Mouse (Mus musculus) kidney, postnatal 14 days (tissue): ENCODE measurements around the gene BC052040.

Experiments used
- DNase-seq: peaks from one replicate; pipeline ENCODE4 v3.0.0; 2022; ENCODE audit warnings: mixed read lengths

BC052040 gene

DNA sequence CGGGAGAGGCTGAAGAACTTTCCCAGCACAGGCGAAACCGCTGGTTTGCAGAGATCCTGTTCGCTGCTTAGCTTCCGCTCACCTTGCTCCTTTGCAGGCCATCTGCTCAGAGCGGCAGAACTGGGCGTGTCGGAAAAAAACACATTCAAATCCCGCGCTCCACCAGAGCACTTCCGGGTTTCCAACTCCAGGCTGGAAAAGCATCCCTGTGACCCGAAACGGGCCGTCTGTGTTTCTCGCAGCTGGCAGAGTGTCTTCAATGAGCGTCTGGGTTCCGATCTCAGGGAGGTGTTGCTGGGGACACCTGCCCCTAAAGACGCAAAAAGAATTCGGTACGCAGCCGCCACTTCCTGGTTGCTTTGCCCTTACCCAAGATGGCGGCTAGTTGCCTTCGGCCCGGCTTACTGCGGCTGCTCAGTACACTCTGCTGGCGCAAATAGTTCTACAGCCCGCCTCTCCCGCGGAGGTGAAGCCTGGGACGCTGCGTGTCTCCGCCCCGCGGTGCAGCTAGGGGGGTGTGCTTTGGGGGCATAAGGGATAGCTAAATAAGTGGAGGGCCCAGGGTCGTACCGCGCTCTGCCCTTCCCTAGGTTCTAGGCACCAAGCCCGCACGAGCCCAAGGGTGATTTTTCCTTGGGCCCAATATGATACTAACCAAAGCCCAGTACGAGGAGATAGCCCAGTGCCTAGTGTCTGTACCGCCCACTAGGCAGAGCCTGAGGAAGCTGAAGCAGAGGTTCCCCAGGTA, at the start of gene BC052040:
Gene BC052040 (plus strand): TSS at position 476 of the 748 bp plus-strand sequence.
- DNase-seq, result peak; percentile 92

DNA sequence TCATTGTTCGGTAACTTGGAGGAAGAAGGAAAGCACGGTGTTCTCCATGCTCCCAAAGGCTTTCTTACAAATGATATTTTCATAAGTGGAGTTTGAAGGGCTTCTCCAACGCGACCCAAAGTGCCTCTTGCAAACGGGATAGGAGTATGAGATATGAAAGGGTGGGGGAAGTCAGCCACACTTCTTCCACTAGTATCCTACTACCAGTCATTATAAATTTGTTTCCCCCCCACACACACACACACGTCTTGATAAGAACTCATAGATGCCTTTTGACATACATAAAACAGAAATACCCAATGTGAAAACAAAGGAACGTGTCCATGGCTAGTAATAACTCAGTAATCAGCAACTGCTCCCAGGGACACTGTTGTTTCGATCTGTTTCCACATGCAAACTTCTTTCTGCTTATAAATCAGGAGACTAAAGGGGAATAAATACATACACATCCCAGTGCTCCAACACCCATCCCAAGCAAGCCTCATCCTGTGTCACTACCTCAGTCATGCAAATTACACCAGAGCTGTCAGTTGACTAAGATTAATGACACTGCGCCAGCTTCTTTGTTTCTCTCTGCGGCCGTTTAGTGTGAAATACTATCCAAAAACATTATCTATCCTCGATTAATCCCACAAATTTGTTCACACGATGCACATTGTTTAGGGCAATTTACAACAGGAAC, 43.4 kb upstream of the BC052040 start:
- no peak for DNase-seq

GRCm38 (mm10) chr2:115538691-115539283, 42.7 kb upstream of the BC052040 start:
- no peak for DNase-seq

DNA sequence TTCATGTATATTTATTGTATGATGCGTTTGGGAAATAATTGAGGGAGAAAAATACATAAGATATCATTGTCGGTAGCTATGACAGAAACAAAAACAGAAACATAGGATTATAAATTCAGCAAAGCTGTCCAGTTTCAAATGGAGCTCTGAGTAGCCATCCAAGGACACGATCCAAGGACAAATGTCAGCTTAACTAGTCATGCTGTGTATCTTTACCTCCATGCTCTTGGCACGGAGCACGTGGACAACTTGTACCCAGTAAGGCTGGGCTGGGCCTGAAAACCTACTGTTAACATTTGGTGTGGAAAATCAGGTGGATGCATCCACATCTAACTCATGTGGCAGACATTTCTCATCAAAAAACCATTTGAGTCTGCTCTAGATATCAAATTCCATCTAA, 41.8 kb upstream of the BC052040 start:
- DNase-seq, result no peak

- DNase-seq, result no peak
Observed at GRCm38 (mm10) chr2:115542401-115543123, 39.0 kb upstream of the BC052040 start.

- no peak for DNase-seq
Observed at GRCm38 (mm10) chr2:115543212-115543611, 38.3 kb upstream of the BC052040 start.

GRCm38 (mm10) chr2:115551901-115552300, 29.6 kb upstream of the BC052040 start:
- DNase-seq, result peak; percentile 14

GRCm38 (mm10) chr2:115562155-115562827, 19.2 kb upstream of the BC052040 start:
- DNase-seq, result no peak

- no peak for DNase-seq
Observed at GRCm38 (mm10) chr2:115563436-115564093, 18.0 kb upstream of the BC052040 start.

DNA sequence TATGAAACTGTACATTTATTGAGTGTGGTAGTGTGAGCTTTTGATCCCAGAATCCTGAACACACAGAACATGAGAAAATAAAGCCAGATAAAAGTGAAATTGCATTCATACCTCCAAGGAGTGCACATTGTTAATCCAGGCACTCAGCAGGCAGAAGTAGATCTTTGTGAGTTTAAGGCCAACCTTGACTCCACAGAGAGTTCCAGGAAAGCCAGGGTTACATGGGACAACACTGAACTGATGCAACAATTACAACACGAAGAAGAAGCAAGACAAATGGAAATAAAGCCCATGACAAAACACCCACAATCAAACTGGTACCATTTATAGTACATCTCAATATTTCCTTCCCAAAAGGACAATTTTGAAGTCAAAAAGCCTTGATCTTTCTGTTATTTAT, 9.5 kb upstream of the BC052040 start:
- no peak for DNase-seq

DNA sequence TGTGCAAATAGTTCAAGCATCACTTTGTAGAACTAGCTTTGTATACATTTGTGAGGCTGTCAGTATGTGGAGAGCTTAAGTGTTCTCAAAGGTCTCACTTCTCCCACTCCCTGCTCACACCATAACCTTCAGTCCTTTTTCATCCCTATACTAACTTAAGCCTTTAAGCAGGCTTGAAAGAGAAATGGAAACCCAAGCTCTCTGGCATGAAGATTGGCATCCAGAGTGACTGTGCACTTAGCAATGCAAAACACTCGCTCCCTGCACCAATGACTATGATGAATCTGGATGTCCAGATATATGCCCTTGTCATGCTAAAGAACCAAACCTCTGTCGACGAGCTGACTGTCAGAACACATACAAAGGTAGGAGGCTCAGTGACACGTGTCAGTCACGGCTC, 6.7 kb upstream of the BC052040 start:
- no peak for DNase-seq

GRCm38 (mm10) chr2:115579171-115579900, 2.2 kb upstream of the BC052040 start:
- no peak for DNase-seq

DNA sequence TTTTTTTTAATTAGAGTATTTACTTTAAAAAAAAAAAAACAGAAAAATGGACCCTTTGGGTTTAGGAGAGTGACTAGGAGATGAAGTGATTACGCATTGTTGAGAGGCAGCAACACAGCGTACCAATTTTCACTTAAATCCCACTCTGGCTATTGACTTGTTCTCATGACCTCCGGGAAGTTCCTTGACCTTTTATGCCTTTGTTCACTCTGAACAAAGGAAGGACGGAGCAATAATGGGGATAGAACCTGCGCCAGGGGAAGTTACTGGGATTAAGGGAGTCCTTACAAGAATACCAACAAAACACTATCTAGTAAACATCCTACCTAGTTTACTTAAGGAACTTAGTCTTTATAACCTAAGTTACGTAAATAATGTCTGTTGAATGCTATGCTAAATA, 1.5 kb upstream of the BC052040 start:
- DNase-seq, result no peak

GRCm38 (mm10) chr2:115581989-115582608, 583 bp downstream of the BC052040 start:
- DNase-seq, result no peak

GRCm38 (mm10) chr2:115583776-115584175, 2.3 kb downstream of the BC052040 start:
- no peak for DNase-seq

DNA sequence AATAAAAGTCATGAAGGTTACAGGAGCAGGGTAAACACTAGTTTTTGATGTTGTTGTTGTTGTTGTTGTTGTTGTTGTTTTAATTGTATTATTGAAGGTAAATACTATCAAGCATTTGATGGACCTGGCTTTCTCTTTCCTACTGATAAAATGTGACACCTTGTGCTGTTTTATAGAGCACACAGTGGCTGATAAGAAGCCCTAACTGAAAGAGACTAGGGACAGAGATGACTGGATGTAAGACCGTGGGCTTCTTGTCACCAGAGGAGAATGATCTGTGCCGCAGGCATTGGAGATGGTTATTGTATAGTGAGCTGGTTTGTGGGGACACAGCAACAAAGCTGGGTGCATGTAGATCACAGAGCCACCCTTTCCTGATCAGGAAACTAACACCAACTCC, 9.1 kb downstream of the BC052040 start:
- no peak for DNase-seq

GRCm38 (mm10) chr2:115592651-115593119, 11.2 kb downstream of the BC052040 start:
- DNase-seq, result peak; percentile 68

DNA sequence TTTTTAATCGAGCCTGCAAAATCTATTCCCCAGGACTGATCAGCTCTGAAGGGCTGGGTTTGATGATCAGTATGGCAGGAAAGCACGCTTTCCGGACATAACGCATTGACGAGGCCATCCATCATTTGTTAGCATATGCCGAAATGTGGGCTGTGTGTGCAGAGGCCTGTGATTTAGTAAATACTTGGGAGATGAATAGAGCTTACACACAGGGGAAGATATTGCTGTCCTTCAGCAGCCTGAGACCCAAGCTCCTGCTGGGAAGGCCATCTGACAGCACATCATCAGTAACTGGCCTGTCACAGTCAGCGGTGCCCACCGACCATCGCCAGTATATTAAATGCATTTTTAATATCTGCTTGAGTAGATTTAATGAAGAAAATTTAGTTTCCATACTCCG, 15.5 kb downstream of the BC052040 start:
- no peak for DNase-seq

DNA sequence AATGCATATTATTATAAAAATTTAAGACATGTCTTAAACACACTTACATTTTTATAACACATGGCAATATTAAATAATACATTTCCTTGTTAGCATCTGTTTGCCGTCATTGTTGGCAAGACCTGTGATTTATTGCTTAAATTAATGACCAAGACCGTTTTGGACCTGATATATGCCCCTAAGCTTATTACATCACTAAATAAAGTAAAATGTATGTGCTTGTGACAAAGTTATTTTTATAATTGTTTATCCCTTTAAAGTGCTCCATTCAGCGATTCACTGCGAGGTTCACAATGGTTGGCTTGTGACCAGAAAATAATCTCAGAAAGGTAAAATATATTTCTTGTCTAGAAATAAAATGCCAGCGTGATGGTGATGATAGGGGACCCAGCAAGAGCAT, 16.8 kb downstream of the BC052040 start:
- no peak for DNase-seq

DNA sequence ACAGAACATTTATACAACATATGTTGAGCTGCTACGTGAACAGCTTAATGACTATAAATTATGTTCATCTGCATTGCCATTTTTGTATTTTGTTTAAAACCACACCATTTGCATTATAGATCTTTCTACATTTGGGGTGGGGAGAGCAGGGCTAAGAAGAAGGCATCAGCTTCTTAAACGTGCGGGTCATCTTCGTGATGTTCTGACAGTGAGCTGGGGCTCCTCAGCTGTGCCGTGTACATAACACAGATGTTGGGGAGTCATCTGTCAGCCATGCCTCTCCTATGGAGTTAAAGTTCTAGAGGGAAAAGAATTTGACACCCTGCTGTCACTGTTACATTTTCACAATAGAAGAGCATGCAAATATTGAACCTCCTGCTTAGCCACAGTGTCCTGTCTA, 19.2 kb downstream of the BC052040 start:
- no peak for DNase-seq

DNA sequence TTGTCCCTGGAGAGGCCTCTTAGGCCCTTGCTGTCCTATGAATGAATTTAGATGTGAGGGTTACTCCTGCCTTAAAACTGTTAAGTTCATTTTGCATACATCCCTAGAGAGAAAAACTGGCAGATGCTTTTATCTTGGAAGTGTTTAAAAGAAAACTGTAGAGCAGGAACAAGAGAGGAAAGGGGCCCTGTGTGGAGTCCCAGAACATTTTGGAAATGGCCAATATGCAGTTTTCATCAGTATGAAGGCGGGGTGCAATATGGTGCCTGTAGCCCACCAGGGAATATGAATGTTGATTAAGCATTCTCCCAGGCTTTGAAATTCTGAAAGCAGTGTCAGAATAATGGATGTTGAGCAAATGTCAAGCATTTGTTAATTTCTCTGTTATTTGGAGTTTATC, 19.8 kb downstream of the BC052040 start:
- DNase-seq, result no peak
